Mouse (Mus musculus) midbrain, postnatal 0 days (tissue): ENCODE data around the gene Anxa2. TPM values are rescaled to one million over a fixed set of nuclear protein-coding genes. Genes with fewer than 3 reads are reported as not detected.
A peak's percentile ranks its signal among the peaks of the same experiment; 100 is the strongest.

Experiments used
- ATAC-seq: fragments of 200-750 bp; cut with Nextera tagmentation; 2 replicates; pipeline ENCODE4 v1.8.0; 2017; ENCODE audit warnings: moderate number of reproducible peaks, mild to moderate bottlenecking, moderate TSS enrichment, moderate library complexity; ENCODE audit not compliant: low FRiP score
- DNase-seq: peaks from one replicate; pipeline ENCODE4 v3.0.0-alpha.2; 2015; ENCODE audit warnings: low spot score
- H3K27ac ChIP-seq: fragments of 300-500 bp; sonication (generic); 2 replicates; pipeline ENCODE4 v1.5.1; 2014; ENCODE audit warnings: low read depth, mild to moderate bottlenecking, low read length, mixed read lengths
- H3K27me3 ChIP-seq: fragments of 300-500 bp; sonication (generic); 2 replicates; pipeline ENCODE4 v1.6.1; 2014; ENCODE audit warnings: low read length, control low read depth, mixed read lengths; ENCODE audit not compliant: insufficient read depth
- H3K36me3 ChIP-seq: fragments of 300-500 bp; sonication (generic); 2 replicates; pipeline ENCODE4 v1.6.1; 2014; ENCODE audit warnings: low read length, control low read depth, mixed read lengths; ENCODE audit not compliant: insufficient read depth
- H3K4me1 ChIP-seq: fragments of 300-500 bp; sonication (generic); 2 replicates; pipeline ENCODE4 v1.6.1; 2014; ENCODE audit warnings: mild to moderate bottlenecking, control low read depth, antibody characterized with exemption, low read length, mixed read lengths; ENCODE audit not compliant: insufficient read depth
- H3K4me2 ChIP-seq: fragments of 300-500 bp; sonication (generic); 2 replicates; pipeline ENCODE4 v1.6.1; 2014; ENCODE audit warnings: low read depth, mild to moderate bottlenecking, low read length, mixed read lengths; ENCODE audit not compliant: poor library complexity, severe bottlenecking
- H3K4me3 ChIP-seq: fragments of 300-500 bp; sonication (generic); 2 replicates; pipeline ENCODE4 v1.5.1; 2014; ENCODE audit warnings: low read depth, mild to moderate bottlenecking, low read length, moderate library complexity
- H3K9ac ChIP-seq: fragments of 300-500 bp; sonication (generic); replicated peaks from 2 replicates; pipeline ENCODE4 v1.6.1; 2014; ENCODE audit warnings: mild to moderate bottlenecking, low read length, moderate library complexity, mixed read lengths; ENCODE audit not compliant: poor library complexity, severe bottlenecking
- H3K9me3 ChIP-seq: fragments of 300-500 bp; sonication (generic); 2 replicates; pipeline ENCODE4 v1.6.1; 2016; ENCODE audit warnings: low read length, control low read depth
- CTCF ChIP-seq: IDR thresholded peaks from 2 replicates; pipeline ENCODE4 v1.5.1; 2016; ENCODE audit warnings: antibody characterized with exemption, mild to moderate bottlenecking
- WGBS: fragments of 180-500 bp; shearing (Covaris S2); extraction: QIAGEN DNeasy Blood & Tissue Kit; methylation state at CpG from one replicate; pipeline ENCODE4 v1.1.7; 2014; 5-methylcytosine and 5-hydroxymethylcytosine counted together
- polyA plus RNA-seq: library from polyadenylated mRNA; unstranded; fragments of >200 nt; fragmentation: Nextera tagmentation; extraction: Ambion mirVana; gene quantifications from 2 replicates; pipeline ENCODE4 v1.2.1, GENCODE M21; 2015
- total RNA-seq: library from RNA; depleted of rRNA; stranded (reverse); fragments of >200 nt; gene quantifications from 2 replicates; pipeline ENCODE4 v1.2.3, GENCODE M21; 2014

Gene Anxa2
- total and polyA plus RNA-seq, 2 experiments from 2014 or later, result 68.4 to 69.2 TPM

DNA sequence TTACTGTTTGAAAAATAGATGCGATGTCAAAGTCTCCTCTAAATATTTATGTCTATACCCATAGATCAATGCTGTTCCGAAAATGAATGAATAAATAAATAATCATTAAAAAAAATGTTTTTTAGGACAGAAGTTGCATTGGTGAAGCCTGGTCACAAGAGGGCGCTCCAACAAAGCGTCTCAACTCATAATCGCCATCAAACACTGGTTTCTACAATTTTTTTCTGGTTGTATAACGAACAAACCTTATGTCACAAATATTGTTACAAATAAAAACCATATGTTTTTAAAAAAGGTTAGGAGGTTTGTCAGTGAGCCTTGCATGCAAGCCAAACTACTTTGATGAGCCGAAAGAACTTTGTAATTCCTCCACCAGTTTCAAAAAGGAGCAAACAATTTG is 52.2 kb downstream of the Anxa2 start:
- TF ChIP-seq CTCF, result peak; percentile 92
- ATAC-seq (no peak), DNase-seq (peak; percentile 70)
- Histone ChIP-seq H3K27me3 (no peaks in the 10 kb centered on the region), H3K4me3 (no peak overlapping the region), H3K9ac (no peak overlapping the region), H3K36me3 (no peaks in the 10 kb centered on the region), H3K27ac (no peak overlapping the region), H3K4me1 (no peaks in the 10 kb centered on the region), H3K4me2 (no peak overlapping the region), H3K9me3 (no peaks in the 10 kb centered on the region)
- WGBS, result 13% methylated on average over 7 of the region's 7 CpGs

DNA sequence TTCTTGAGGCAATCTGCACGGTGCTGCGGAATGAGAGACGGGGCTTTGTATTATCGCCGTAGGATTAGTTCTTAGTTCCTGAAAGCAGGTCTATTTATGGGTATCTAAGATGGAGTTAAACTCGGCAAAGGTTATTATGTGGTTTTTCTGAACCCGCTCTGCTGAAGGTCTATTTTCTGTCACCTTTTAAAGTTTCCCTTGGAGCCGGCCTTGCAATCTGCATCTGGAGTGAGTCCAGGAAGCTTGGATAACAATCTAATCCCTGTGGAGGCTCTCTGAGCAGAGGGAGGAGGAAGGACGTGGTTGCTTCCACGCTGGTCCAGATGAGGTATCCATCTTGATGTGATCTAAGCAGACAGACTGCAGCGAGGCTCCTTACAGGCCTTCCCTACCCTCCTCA is 53.8 kb downstream of the Anxa2 start:
- Histone ChIP-seq H3K27me3 (no peaks in the 10 kb centered on the region), H3K9ac (no peak overlapping the region), H3K36me3 (no peaks in the 10 kb centered on the region), H3K4me3 (no peak overlapping the region), H3K4me1 (no peaks in the 10 kb centered on the region), H3K4me2 (peak overlapping the region; percentile 22; the same call in 1 of the 2 replicates), H3K9me3 (no peaks in the 10 kb centered on the region), H3K27ac (no peak overlapping the region)
- no peak for TF ChIP-seq CTCF
- WGBS, result 15% methylated on average over 11 of the region's 11 CpGs
- peak; percentile 38 for DNase-seq
- ATAC-seq, result no peak

DNA sequence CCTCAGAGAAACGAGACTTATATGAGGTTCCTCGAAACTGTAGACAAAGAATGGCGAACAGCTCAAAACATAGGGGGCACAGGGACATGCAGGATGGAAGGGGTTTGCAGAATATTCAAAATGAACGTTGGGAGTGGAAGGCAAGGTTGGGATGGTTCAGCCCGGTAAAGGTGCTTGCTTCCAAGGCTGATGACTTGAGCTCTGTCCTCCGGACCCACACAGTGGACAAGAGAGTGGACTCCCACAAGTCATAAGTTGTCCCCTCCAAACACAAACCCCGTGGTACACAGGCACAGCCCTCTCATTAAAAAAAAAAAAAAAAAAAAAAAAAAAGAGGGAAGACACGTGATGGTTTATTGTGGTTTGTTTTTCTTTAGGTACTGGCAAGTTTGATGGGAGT is 54.6 kb downstream of the Anxa2 start:
- H3K4me1 ChIP-seq, result no peaks in the 10 kb centered on the region
- no peak overlapping the region for H3K27ac ChIP-seq
- H3K4me2 ChIP-seq, result no peak overlapping the region
- no peak for ATAC-seq
- H3K4me3 ChIP-seq, result no peak overlapping the region
- no peak overlapping the region for H3K9ac ChIP-seq
- no peak for DNase-seq
- WGBS, result 77% methylated on average over 8 of the region's 8 CpGs
- no peaks in the 10 kb centered on the region; the same call in 1 of the 2 replicates for H3K27me3 ChIP-seq
- no peaks in the 10 kb centered on the region for H3K36me3 ChIP-seq
- TF ChIP-seq CTCF, result no peak
- H3K9me3 ChIP-seq, result no peaks in the 10 kb centered on the region

DNA sequence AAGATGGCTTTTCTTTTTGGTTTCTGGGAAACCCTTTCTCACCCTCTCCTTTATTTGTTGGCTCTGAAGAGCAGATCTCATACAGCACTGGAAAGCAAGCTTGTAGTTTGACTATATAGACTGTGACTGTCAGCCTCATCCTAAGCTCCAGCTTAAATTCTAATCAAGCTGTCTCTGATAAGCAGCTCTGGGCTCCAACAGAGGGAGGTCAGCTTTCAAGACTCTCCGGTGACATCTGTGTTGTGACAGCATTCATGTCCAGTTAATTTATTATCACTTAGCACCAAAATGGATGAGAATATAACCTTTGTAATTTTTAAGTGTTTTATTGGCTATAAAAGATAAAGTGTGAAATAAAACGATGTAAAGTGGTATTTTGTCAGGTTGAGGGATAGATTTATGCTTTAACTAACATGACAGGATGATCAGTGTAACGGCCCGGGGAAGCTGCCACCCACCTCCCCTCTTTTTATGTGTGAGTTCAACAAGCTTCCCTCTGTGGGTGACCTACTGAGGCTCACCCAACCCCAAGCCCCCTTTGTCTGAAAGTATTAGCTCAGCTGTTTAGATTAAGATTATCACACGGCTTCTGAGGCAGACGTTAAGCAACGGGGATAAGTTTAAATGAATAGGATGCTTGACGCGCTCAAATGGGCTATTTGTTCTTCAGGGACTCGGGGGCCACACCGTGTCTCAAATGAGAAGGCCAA is 58.6 kb downstream of the Anxa2 start:
- H3K9me3 ChIP-seq, result no peaks in the 10 kb centered on the region
- TF ChIP-seq CTCF, result no peak
- H3K9ac ChIP-seq, result no peak overlapping the region
- 14% methylated on average over 11 of the region's 11 CpGs for WGBS
- H3K4me3 ChIP-seq, result no peak overlapping the region
- ATAC-seq (no peak), DNase-seq (no peak)
- H3K4me1 ChIP-seq, result no peaks in the 10 kb centered on the region
- no peaks in the 10 kb centered on the region for H3K36me3 ChIP-seq
- H3K4me2 ChIP-seq, result no peak overlapping the region
- H3K27ac ChIP-seq, result no peak overlapping the region
- peaks cover 5% of the 10 kb centered on the region; the same call in 1 of the 2 replicates for H3K27me3 ChIP-seq

DNA sequence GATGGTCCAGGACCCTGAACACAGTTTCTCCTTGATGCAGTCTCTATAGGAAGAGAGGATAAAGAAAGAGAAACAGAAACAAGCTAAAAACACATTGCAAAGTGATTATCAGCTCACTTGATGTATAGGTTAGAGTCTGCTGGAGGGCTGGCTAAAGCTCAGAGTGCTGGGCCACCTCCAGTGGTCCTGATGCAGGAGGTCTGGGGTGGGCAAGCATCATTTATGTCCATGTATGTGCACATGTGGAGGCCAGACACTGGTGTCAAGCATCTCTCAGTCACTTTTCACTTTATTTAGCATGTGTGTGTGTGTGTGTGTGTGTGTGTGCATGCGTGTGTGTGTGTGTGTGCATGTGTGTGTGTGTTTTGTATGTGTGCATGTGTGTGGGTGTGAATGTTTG is 59.3 kb downstream of the Anxa2 start:
- ATAC-seq (no peak), DNase-seq (no peak)
- Histone ChIP-seq H3K9ac (no peak overlapping the region), H3K9me3 (no peaks in the 10 kb centered on the region), H3K4me1 (0 out of 2 replicates have a peak, but pooled peaks cover 4% of the 10 kb centered on the region), H3K27ac (no peak overlapping the region), H3K36me3 (no peaks in the 10 kb centered on the region), H3K27me3 (peaks cover 5% of the 10 kb centered on the region; the same call in 1 of the 2 replicates), H3K4me2 (no peak overlapping the region), H3K4me3 (no peak overlapping the region)
- no peak for TF ChIP-seq CTCF
- 100% methylated on average over 1 of the region's 1 CpGs for WGBS

DNA sequence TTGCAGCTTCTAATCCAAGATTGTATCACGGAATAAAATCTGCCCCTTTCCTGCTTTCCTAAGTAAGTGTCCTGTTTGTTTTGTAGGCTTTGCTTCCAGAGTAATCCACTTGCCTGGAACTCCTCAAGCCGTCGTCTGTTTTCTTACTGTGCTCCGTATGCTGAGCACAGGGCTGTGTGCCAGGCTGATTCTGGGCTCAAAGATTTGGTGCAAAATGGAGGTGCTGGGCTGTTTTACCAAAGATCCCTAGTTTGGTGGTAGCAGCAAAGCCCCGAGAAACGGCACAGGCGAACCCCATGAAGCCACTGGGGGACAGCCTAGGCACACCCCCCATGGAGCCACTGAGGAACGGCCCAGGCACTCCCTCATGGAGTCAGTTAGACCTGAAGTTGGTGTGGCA is 60.8 kb downstream of the Anxa2 start:
- 68% methylated on average over 8 of the region's 8 CpGs for WGBS
- Histone ChIP-seq H3K27me3 (peaks cover 5% of the 10 kb centered on the region; the same call in 1 of the 2 replicates), H3K36me3 (no peaks in the 10 kb centered on the region), H3K4me2 (no peak overlapping the region), H3K9ac (no peak overlapping the region), H3K9me3 (no peaks in the 10 kb centered on the region), H3K4me1 (0 out of 2 replicates have a peak, but pooled peaks cover 4% of the 10 kb centered on the region), H3K4me3 (no peak overlapping the region), H3K27ac (no peak overlapping the region)
- ATAC-seq, result no peak
- no peak for TF ChIP-seq CTCF
- DNase-seq, result no peak
